Mouse (Mus musculus): ENCODE data around the gene Gm45799. TPM values are rescaled to one million over a fixed set of nuclear protein-coding genes. Genes with fewer than 3 reads are reported as not detected.
A peak's percentile ranks its signal among the peaks of the same experiment; 100 is the strongest.

Gm45799 gene
- polyA plus RNA-seq, 1 experiment from 2014 or later = 21.7 TPM

- Histone ChIP-seq H3K4me1 (replicated peaks; ENCODE audit: control insufficient read depth, insufficient read depth, low read length) (no peaks in the 10 kb centered on the region), H3K27ac (no peak overlapping the region), H3K9ac (no peak overlapping the region), H3K9me3 (ENCODE audit: control insufficient read depth, low read length) (no peaks in the 10 kb centered on the region), H3K4me3 (replicated peaks; ENCODE audit: low read length) (no peak overlapping the region), H3K27me3 (ENCODE audit: control insufficient read depth, insufficient read depth, low read length) (no peaks in the 10 kb centered on the region), H3K4me2 (replicated peaks) (no peak overlapping the region), H3K36me3 (replicated peaks; ENCODE audit: control insufficient read depth, insufficient read depth) (no peaks in the 10 kb centered on the region)
- no peak for ATAC-seq (ENCODE audit: low FRiP score)
- DNase-seq (ENCODE audit: low spot score) = no peak
- WGBS = 88% methylated on average over 4 of the region's 4 CpGs
Measured at GRCm38 (mm10) chr7:105703816-105704215, 63.5 kb downstream of the Gm45799 start.

GRCm38 (mm10) chr7:105708733-105709132 is 68.4 kb downstream of the Gm45799 start:
- no peak for DNase-seq (ENCODE audit: low spot score)
- Histone ChIP-seq H3K4me3 (replicated peaks; ENCODE audit: low read length) (no peak overlapping the region), H3K27ac (no peak overlapping the region), H3K36me3 (replicated peaks; ENCODE audit: control insufficient read depth, insufficient read depth) (no peaks in the 10 kb centered on the region), H3K9ac (no peak overlapping the region), H3K4me1 (replicated peaks; ENCODE audit: control insufficient read depth, insufficient read depth, low read length) (no peaks in the 10 kb centered on the region), H3K27me3 (ENCODE audit: control insufficient read depth, insufficient read depth, low read length) (no peaks in the 10 kb centered on the region), H3K9me3 (ENCODE audit: control insufficient read depth, low read length) (no peaks in the 10 kb centered on the region), H3K4me2 (replicated peaks) (no peak overlapping the region)
- no peak for ATAC-seq (ENCODE audit: low FRiP score)
- 92% methylated on average over 5 of the region's 5 CpGs for WGBS

GRCm38 (mm10) chr7:105715366-105715765 is 75.0 kb downstream of the Gm45799 start:
- no peaks in the 10 kb centered on the region for H3K4me1 ChIP-seq (replicated peaks; ENCODE audit: control insufficient read depth, insufficient read depth, low read length)
- 64% methylated on average over 3 of the region's 3 CpGs for WGBS
- no peaks in the 10 kb centered on the region for H3K9me3 ChIP-seq (ENCODE audit: control insufficient read depth, low read length)

GRCm38 (mm10) chr7:105721916-105722315 is 81.6 kb downstream of the Gm45799 start:
- H3K27me3 ChIP-seq (ENCODE audit: control insufficient read depth, insufficient read depth, low read length) = no peaks in the 10 kb centered on the region
- no peak overlapping the region for H3K4me2 ChIP-seq (replicated peaks)
- no peaks in the 10 kb centered on the region for H3K36me3 ChIP-seq (replicated peaks; ENCODE audit: control insufficient read depth, insufficient read depth)
- 72% methylated on average over 2 of the region's 2 CpGs for WGBS
- no peak overlapping the region for H3K27ac ChIP-seq
- no peaks in the 10 kb centered on the region for H3K4me1 ChIP-seq (replicated peaks; ENCODE audit: control insufficient read depth, insufficient read depth, low read length)
- H3K9ac ChIP-seq = no peak overlapping the region
- no peak overlapping the region for H3K4me3 ChIP-seq (replicated peaks; ENCODE audit: low read length)
- H3K9me3 ChIP-seq (ENCODE audit: control insufficient read depth, low read length) = no peaks in the 10 kb centered on the region
- ATAC-seq (ENCODE audit: low FRiP score) (no peak), DNase-seq (ENCODE audit: low spot score) (no peak)

More at GRCm38 (mm10) chr7:105715366-105715765, 75.0 kb downstream of the Gm45799 start:
- H3K27me3 ChIP-seq (ENCODE audit: control insufficient read depth, insufficient read depth, low read length) = no peaks in the 10 kb centered on the region
- no peak overlapping the region for H3K4me2 ChIP-seq (replicated peaks)
- H3K4me3 ChIP-seq (replicated peaks; ENCODE audit: low read length) = no peak overlapping the region
- no peak for ATAC-seq (ENCODE audit: low FRiP score)
- no peak overlapping the region for H3K9ac ChIP-seq
- no peak for DNase-seq (ENCODE audit: low spot score)
- H3K27ac ChIP-seq = no peak overlapping the region
- no peaks in the 10 kb centered on the region for H3K36me3 ChIP-seq (replicated peaks; ENCODE audit: control insufficient read depth, insufficient read depth)

GRCm38 (mm10) chr7:105726144-105726979 is 86.0 kb downstream of the Gm45799 start:
- WGBS = 90% methylated on average over 4 of the region's 4 CpGs
- ATAC-seq (ENCODE audit: low FRiP score) (peak; percentile 85), DNase-seq (ENCODE audit: low spot score) (peak; percentile 79)
- no peak overlapping the region for H3K4me2 ChIP-seq (replicated peaks)
- no peaks in the 10 kb centered on the region for H3K27me3 ChIP-seq (ENCODE audit: control insufficient read depth, insufficient read depth, low read length)
- no peaks in the 10 kb centered on the region for H3K9me3 ChIP-seq (ENCODE audit: control insufficient read depth, low read length)
- no peaks in the 10 kb centered on the region for H3K4me1 ChIP-seq (replicated peaks; ENCODE audit: control insufficient read depth, insufficient read depth, low read length)
- no peak overlapping the region for H3K4me3 ChIP-seq (replicated peaks; ENCODE audit: low read length)
- peaks cover 23% of the 10 kb centered on the region for H3K36me3 ChIP-seq (replicated peaks; ENCODE audit: control insufficient read depth, insufficient read depth)
- no peak overlapping the region for H3K27ac ChIP-seq
- H3K9ac ChIP-seq = no peak overlapping the region

GRCm38 (mm10) chr7:105726980-105727325 is 86.6 kb downstream of the Gm45799 start:
- Histone ChIP-seq H3K4me3 (replicated peaks; ENCODE audit: low read length) (no peak overlapping the region), H3K4me2 (replicated peaks) (no peak overlapping the region), H3K9me3 (ENCODE audit: control insufficient read depth, low read length) (no peaks in the 10 kb centered on the region), H3K27me3 (ENCODE audit: control insufficient read depth, insufficient read depth, low read length) (no peaks in the 10 kb centered on the region), H3K4me1 (replicated peaks; ENCODE audit: control insufficient read depth, insufficient read depth, low read length) (no peaks in the 10 kb centered on the region), H3K9ac (no peak overlapping the region), H3K27ac (no peak overlapping the region), H3K36me3 (replicated peaks; ENCODE audit: control insufficient read depth, insufficient read depth) (peaks cover 28% of the 10 kb centered on the region)
- ATAC-seq (ENCODE audit: low FRiP score) (no peak), DNase-seq (ENCODE audit: low spot score) (no peak)
- WGBS = 94% methylated on average over 4 of the region's 4 CpGs

GRCm38 (mm10) chr7:105728701-105729428 is 88.5 kb downstream of the Gm45799 start:
- no peaks in the 10 kb centered on the region for H3K27me3 ChIP-seq (ENCODE audit: control insufficient read depth, insufficient read depth, low read length)
- no peak overlapping the region for H3K4me3 ChIP-seq (replicated peaks; ENCODE audit: low read length)
- H3K4me2 ChIP-seq (replicated peaks) = no peak overlapping the region
- H3K4me1 ChIP-seq (replicated peaks; ENCODE audit: control insufficient read depth, insufficient read depth, low read length) = no peaks in the 10 kb centered on the region
- no peak overlapping the region for H3K9ac ChIP-seq
- no peak for ATAC-seq (ENCODE audit: low FRiP score)
- WGBS = 39% methylated on average over 6 of the region's 6 CpGs
- DNase-seq (ENCODE audit: low spot score) = no peak
- H3K36me3 ChIP-seq (replicated peaks; ENCODE audit: control insufficient read depth, insufficient read depth) = peaks cover 48% of the 10 kb centered on the region
- no peak overlapping the region for H3K27ac ChIP-seq
- H3K9me3 ChIP-seq (ENCODE audit: control insufficient read depth, low read length) = no peaks in the 10 kb centered on the region

- H3K4me3 ChIP-seq (replicated peaks; ENCODE audit: low read length) = no peak overlapping the region
- no peaks in the 10 kb centered on the region for H3K9me3 ChIP-seq (ENCODE audit: control insufficient read depth, low read length)
- no peak overlapping the region for H3K9ac ChIP-seq
- no peak overlapping the region for H3K27ac ChIP-seq
- H3K27me3 ChIP-seq (ENCODE audit: control insufficient read depth, insufficient read depth, low read length) = no peaks in the 10 kb centered on the region
- WGBS = 96% methylated on average over 11 of the region's 11 CpGs
- peaks cover 12% of the 10 kb centered on the region for H3K4me1 ChIP-seq (replicated peaks; ENCODE audit: control insufficient read depth, insufficient read depth, low read length)
- ATAC-seq (ENCODE audit: low FRiP score) (no peak), DNase-seq (ENCODE audit: low spot score) (no peak)
- H3K4me2 ChIP-seq (replicated peaks) = no peak overlapping the region
- peaks cover 57% of the 10 kb centered on the region for H3K36me3 ChIP-seq (replicated peaks; ENCODE audit: control insufficient read depth, insufficient read depth)
Measured at GRCm38 (mm10) chr7:105733836-105734235, 93.5 kb downstream of the Gm45799 start.

Data from hindbrain, embryonic 14.5 days (tissue).